Mouse (Mus musculus): ENCODE data around the gene Gm28998.
"Not testable (repeated sequence)": the region's sequence is repeated elsewhere in the genome, so short reads cannot be mapped to it uniquely, and the experiment has no call there.

Gene Gm28998

GRCm38 (mm10) chrY:7253487-7253886 is at the start of gene Gm28998:
TSS of gene Gm28998 (plus strand) at chrY:7253787.
- DNase-seq (ENCODE audit: low spot score): not testable (repeated sequence)

Measured in T-cell, adult 2 months (primary cell).